Mouse (Mus musculus) limb, embryonic 11.5 days (tissue): ENCODE results near the gene Pnpo. TPM values are rescaled to one million over a fixed set of nuclear protein-coding genes. Genes with fewer than 3 reads are reported as not detected.

ENCODE experiments used
- ATAC-seq: fragments of 200-750 bp; cut with Nextera tagmentation; 2 replicates; pipeline ENCODE4 v1.8.0; 2017; ENCODE audit warnings: low read depth; ENCODE audit not compliant: insufficient number of reproducible peaks, low FRiP score, low TSS enrichment
- DNase-seq: peaks from one replicate; pipeline ENCODE4 v3.0.0-alpha.2; 2015; ENCODE audit warnings: low spot score
- H3K27ac ChIP-seq: fragments of 300-500 bp; sonication (generic); replicated peaks from 2 replicates; pipeline ENCODE4 v1.5.1; 2014; ENCODE audit warnings: low read depth, mild to moderate bottlenecking, low read length
- H3K27me3 ChIP-seq: fragments of 300-500 bp; sonication (generic); 2 replicates; pipeline ENCODE4 v1.6.1; 2014; ENCODE audit warnings: mild to moderate bottlenecking, low read length, mixed read lengths; ENCODE audit not compliant: control insufficient read depth, insufficient read depth
- H3K36me3 ChIP-seq: fragments of 300-500 bp; sonication (generic); 2 replicates; pipeline ENCODE4 v1.6.1; 2014; ENCODE audit warnings: mild to moderate bottlenecking, low read length, moderate library complexity, mixed read lengths; ENCODE audit not compliant: control insufficient read depth, insufficient read depth
- H3K4me1 ChIP-seq: fragments of 300-500 bp; sonication (generic); 2 replicates; pipeline ENCODE4 v1.6.1; 2014; ENCODE audit warnings: low read length, mixed read lengths; ENCODE audit not compliant: control insufficient read depth, insufficient read depth
- H3K4me2 ChIP-seq: fragments of 300-500 bp; sonication (generic); 2 replicates; pipeline ENCODE4 v1.6.1; 2014; ENCODE audit warnings: low read depth, mild to moderate bottlenecking, moderate library complexity; ENCODE audit not compliant: severe bottlenecking
- H3K4me3 ChIP-seq: fragments of 300-500 bp; sonication (generic); 2 replicates; pipeline ENCODE4 v1.5.1; 2014; ENCODE audit warnings: low read depth, low read length
- H3K9ac ChIP-seq: fragments of 300-500 bp; sonication (generic); 2 replicates; pipeline ENCODE4 v1.6.1; 2014; ENCODE audit warnings: mild to moderate bottlenecking, low read length
- H3K9me3 ChIP-seq: fragments of 300-500 bp; sonication (generic); 2 replicates; pipeline ENCODE4 v1.6.1; 2016; ENCODE audit warnings: low read length; ENCODE audit not compliant: control insufficient read depth
- WGBS: fragments of 180-500 bp; shearing (Covaris S2); extraction: QIAGEN DNeasy Blood & Tissue Kit; methylation state at CpG from one replicate; pipeline ENCODE4 v1.1.7; 2014; 5-methylcytosine and 5-hydroxymethylcytosine counted together
- polyA plus RNA-seq: library from polyadenylated mRNA; unstranded; fragments of >200 nt; fragmentation: Nextera tagmentation; extraction: Ambion mirVana; gene quantifications from 2 replicates; pipeline ENCODE4 v1.2.1, GENCODE M21; 2014

Gene Pnpo
- polyA plus RNA-seq, 1 experiment from 2014 or later: 25.5 TPM

- Histone ChIP-seq H3K9ac (no peak overlapping the region), H3K9me3 (no peaks in the 10 kb centered on the region), H3K27me3 (no peaks in the 10 kb centered on the region), H3K4me1 (peaks cover 27% of the 10 kb centered on the region), H3K4me3 (no peak overlapping the region), H3K27ac (no peak overlapping the region), H3K36me3 (no peaks in the 10 kb centered on the region), H3K4me2 (no peak overlapping the region)
- ATAC-seq (no peak), DNase-seq (no peak)
- 70% methylated on average over 15 of the region's 15 CpGs for WGBS
Observed at GRCm38 (mm10) chr11:96981461-96981860, 37.7 kb upstream of the Pnpo start.

GRCm38 (mm10) chr11:96980021-96980420, 36.2 kb upstream of the Pnpo start:
- Histone ChIP-seq H3K9ac (no peak overlapping the region), H3K9me3 (no peaks in the 10 kb centered on the region)
- 79% methylated on average over 5 of the region's 5 CpGs for WGBS

GRCm38 (mm10) chr11:96979329-96979728, 35.5 kb upstream of the Pnpo start:
- peaks cover 12% of the 10 kb centered on the region for H3K4me1 ChIP-seq
- DNase-seq (no peak), ATAC-seq (no peak)
- WGBS: 78% methylated on average over 7 of the region's 7 CpGs
- no peak overlapping the region for H3K4me2 ChIP-seq
- no peaks in the 10 kb centered on the region for H3K9me3 ChIP-seq
- no peak overlapping the region for H3K9ac ChIP-seq
- no peak overlapping the region for H3K27ac ChIP-seq
- no peaks in the 10 kb centered on the region for H3K36me3 ChIP-seq
- no peak overlapping the region for H3K4me3 ChIP-seq
- H3K27me3 ChIP-seq: no peaks in the 10 kb centered on the region

More at GRCm38 (mm10) chr11:96980021-96980420, 36.2 kb upstream of the Pnpo start:
- ATAC-seq (no peak), DNase-seq (no peak)
- Histone ChIP-seq H3K4me3 (no peak overlapping the region), H3K36me3 (no peaks in the 10 kb centered on the region), H3K27me3 (no peaks in the 10 kb centered on the region), H3K4me2 (no peak overlapping the region), H3K27ac (no peak overlapping the region), H3K4me1 (peaks cover 18% of the 10 kb centered on the region)

- ATAC-seq (no peak), DNase-seq (no peak)
- WGBS: 33% methylated on average over 17 of the region's 17 CpGs
- H3K27me3 ChIP-seq: no peaks in the 10 kb centered on the region
- H3K4me2 ChIP-seq: peak overlapping the region; percentile 83
- H3K4me1 ChIP-seq: peaks cover 12% of the 10 kb centered on the region
- peak overlapping the region; percentile 66 for H3K9ac ChIP-seq
- H3K27ac ChIP-seq: 0 out of 2 replicates have a peak overlapping the region, but pooled peaks have one; percentile 15
- no peaks in the 10 kb centered on the region for H3K9me3 ChIP-seq
- H3K4me3 ChIP-seq: peak overlapping the region; percentile 87
- no peaks in the 10 kb centered on the region for H3K36me3 ChIP-seq
Observed at GRCm38 (mm10) chr11:96978401-96979246, 34.8 kb upstream of the Pnpo start.

- Histone ChIP-seq H3K4me1 (peaks cover 12% of the 10 kb centered on the region), H3K36me3 (no peaks in the 10 kb centered on the region), H3K4me2 (peak overlapping the region; percentile 83), H3K27ac (peak overlapping the region; percentile 87), H3K4me3 (peak overlapping the region; percentile 87), H3K27me3 (no peaks in the 10 kb centered on the region), H3K9me3 (no peaks in the 10 kb centered on the region), H3K9ac (peak overlapping the region; percentile 90)
- ATAC-seq (peak; percentile 97), DNase-seq (peak; percentile 98)
- WGBS: under 1% methylated on average over 45 of the region's 45 CpGs
Observed at GRCm38 (mm10) chr11:96977606-96978400, 34.0 kb upstream of the Pnpo start.

GRCm38 (mm10) chr11:96976911-96977591, 33.3 kb upstream of the Pnpo start:
- Histone ChIP-seq H3K27ac (peak overlapping the region; percentile 87), H3K4me2 (peak overlapping the region; percentile 72), H3K4me3 (peak overlapping the region; percentile 87), H3K4me1 (peaks cover 12% of the 10 kb centered on the region), H3K9me3 (no peaks in the 10 kb centered on the region), H3K27me3 (no peaks in the 10 kb centered on the region), H3K36me3 (no peaks in the 10 kb centered on the region), H3K9ac (peak overlapping the region; percentile 90)
- WGBS: 1% methylated on average over 42 of the region's 50 CpGs
- DNase-seq (peak; percentile 87), ATAC-seq (peak; percentile 75)

GRCm38 (mm10) chr11:96976379-96976687, 32.5 kb upstream of the Pnpo start:
- Histone ChIP-seq H3K36me3 (no peaks in the 10 kb centered on the region), H3K4me1 (peaks cover 12% of the 10 kb centered on the region), H3K4me3 (peak overlapping the region; percentile 87), H3K4me2 (peak overlapping the region; percentile 72), H3K9ac (peak overlapping the region; percentile 90), H3K27me3 (no peaks in the 10 kb centered on the region), H3K9me3 (no peaks in the 10 kb centered on the region), H3K27ac (0 out of 2 replicates have a peak overlapping the region, but pooled peaks have one; percentile 42)
- no peak for DNase-seq
- no peak for ATAC-seq
- WGBS: 64% methylated on average over 3 of the region's 3 CpGs
